Mouse (Mus musculus) G1E (cell line): ENCODE measurements at regions not wholly inside any gene's neighbourhood (a gene's known extent, or its start where the extent isn't known, plus 50 kb on each side); places are given as distances from the start of the nearest gene placed in this dataset.

Experiments used
- ATAC-seq: 2 replicates; pipeline ENCODE4 v1.8.0; 2016; ENCODE audit warnings: mild to moderate bottlenecking; ENCODE audit not compliant: insufficient number of reproducible peaks, poor library complexity, low FRiP score, severe bottlenecking; ENCODE audit errors: extremely low read depth
- DNase-seq: peaks from one replicate; pipeline ENCODE4 v3.0.0; 2012; ENCODE audit warnings: low spot score
- H3K27me3 ChIP-seq: 2 replicates; pipeline ENCODE4 v1.6.1; 2012; ENCODE audit warnings: mild to moderate bottlenecking, low read length, inconsistent platforms; ENCODE audit not compliant: insufficient read depth
- H3K36me3 ChIP-seq: replicated peaks from 2 replicates; pipeline ENCODE3; 2012; ENCODE audit warnings: mild to moderate bottlenecking, inconsistent platforms
- H3K4me1 ChIP-seq: 2 replicates; pipeline ENCODE4 v1.6.1; 2012; ENCODE audit warnings: low read depth, low read length, inconsistent platforms, mixed read lengths; ENCODE audit not compliant: insufficient read depth
- H3K4me3 ChIP-seq: 2 replicates; pipeline ENCODE4 v1.5.1; 2012; ENCODE audit warnings: low read depth, mild to moderate bottlenecking, inconsistent platforms, low read length, moderate library complexity, mixed read lengths
- H3K9me3 ChIP-seq: replicated peaks from 2 replicates; pipeline ENCODE4 v1.6.1; 2012; ENCODE audit warnings: inconsistent platforms
- CTCF ChIP-seq: IDR thresholded peaks from 2 replicates; pipeline ENCODE4 v1.5.1; 2012; ENCODE audit warnings: low read depth, low read length, inconsistent platforms, mixed read lengths
- GATA2 ChIP-seq: IDR thresholded peaks from 2 replicates; pipeline ENCODE4 v1.6.1; 2012; ENCODE audit warnings: low read depth, low read length, inconsistent platforms, borderline replicate concordance
- TAL1 ChIP-seq: conservative IDR thresholded peaks from 2 replicates; pipeline ENCODE4 v1.6.1; 2012; ENCODE audit warnings: low read depth, low read length, inconsistent platforms, mixed read lengths

GRCm38 (mm10) chr1:143858532-143858931, 81.5 kb downstream of the Uchl5 start:
- no peak for TF ChIP-seq TAL1
- no peak for TF ChIP-seq CTCF
- TF ChIP-seq GATA2 = no peak
- H3K36me3 ChIP-seq = no peaks in the 10 kb centered on the region
- ATAC-seq = no peak
- no peaks in the 10 kb centered on the region for H3K27me3 ChIP-seq
- no peak for DNase-seq
- no peak overlapping the region for H3K4me3 ChIP-seq
- no peaks in the 10 kb centered on the region for H3K9me3 ChIP-seq
- no peaks in the 10 kb centered on the region for H3K4me1 ChIP-seq
